Mouse (Mus musculus) gastrocnemius, postnatal 4 days (tissue): Measurements from ENCODE around the gene Slc26a8. TPM values are rescaled to one million over a fixed set of nuclear protein-coding genes. Genes with fewer than 3 reads are reported as not detected.
"Not testable (repeated sequence)": the region's sequence is repeated elsewhere in the genome, so short reads cannot be mapped to it uniquely, and the experiment has no call there.

Experiments
- DNase-seq, 2 experiments: peaks; one replicate each; pipeline ENCODE4 v3.0.0; 2021 to 2022; ENCODE audit warnings: low spot score in 2 of 2, mixed read lengths in 2 of 2
- long read RNA-seq, 2 experiments: library from polyadenylated mRNA; stranded (forward); transcript quantifications; one replicate each; pipeline ENCODE4 v2.0.0; 2021
- total RNA-seq, 2 experiments: library from RNA; stranded (reverse); gene quantifications; 2 replicates each; pipeline ENCODE4 v1.2.3; 2021

The Slc26a8 gene
- total RNA-seq: 1 to 10 TPM; 2.0 to 2.3 TPM
- long read RNA-seq, experiment 1: 0 reads
- long read RNA-seq, experiment 2, partial matches to known transcripts: 0 of 1 reads
- long read RNA-seq, experiment 2, other reads (novel, unspliced or antisense): 1 of 1 reads

DNA sequence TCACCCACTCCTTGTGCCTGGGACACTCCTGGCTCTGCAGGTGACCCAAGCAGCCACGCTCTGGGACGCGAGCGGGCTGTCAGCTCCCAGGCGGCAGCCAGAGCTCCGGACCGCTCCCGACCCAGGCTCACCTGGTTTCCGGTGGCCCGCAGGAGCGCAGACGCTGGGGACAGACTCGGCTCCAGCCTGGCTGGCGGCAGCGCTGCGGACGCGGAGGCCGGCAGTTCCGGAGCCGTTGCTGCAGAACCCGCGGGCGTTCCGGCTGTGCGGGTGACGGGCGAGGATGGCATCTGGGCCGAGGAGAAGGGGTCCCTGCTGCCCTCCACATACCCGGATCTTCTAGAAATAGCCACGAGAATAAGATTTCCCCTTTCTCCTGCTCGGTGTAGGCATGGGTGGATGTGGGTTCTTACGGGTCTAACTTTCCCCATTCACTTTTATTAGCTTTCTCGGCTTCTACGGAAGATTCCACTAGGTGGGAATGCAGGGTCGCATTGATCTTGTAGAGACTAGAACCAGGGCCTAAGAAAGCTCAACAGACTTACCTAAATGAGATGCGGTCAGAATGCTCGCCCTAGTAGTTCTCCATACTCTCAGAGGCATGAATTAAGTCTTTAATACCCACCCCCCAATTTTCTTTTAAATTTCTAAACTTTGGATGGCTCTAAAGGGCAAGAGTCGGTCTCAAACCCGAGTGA is at the start of gene Slc26a8:
Gene Slc26a8 (minus strand): TSS at position 648 of the 698 bp plus-strand sequence.
- peak; percentile 16 to 22 for DNase-seq

DNA sequence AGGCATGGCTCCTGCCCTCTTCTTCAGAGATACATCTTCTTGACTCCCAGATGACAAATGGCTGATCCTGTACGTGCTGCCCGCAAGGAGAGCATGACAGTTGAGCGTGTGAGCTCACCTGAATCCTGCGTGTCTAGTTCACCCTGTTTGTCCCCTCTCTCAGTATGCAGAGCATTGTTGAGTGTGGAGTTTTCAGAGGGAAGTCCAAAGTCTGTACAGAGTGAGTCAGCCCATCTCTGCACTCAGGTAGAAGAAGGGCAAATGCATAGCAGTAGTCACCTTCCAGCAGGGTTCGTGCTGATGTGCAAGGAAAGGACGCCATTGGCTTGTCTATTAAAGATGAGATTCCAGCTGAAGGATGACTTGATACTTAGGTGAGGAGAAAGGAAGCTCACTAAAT is 49.2 kb upstream of the Slc26a8 start:
- DNase-seq: no peak

DNA sequence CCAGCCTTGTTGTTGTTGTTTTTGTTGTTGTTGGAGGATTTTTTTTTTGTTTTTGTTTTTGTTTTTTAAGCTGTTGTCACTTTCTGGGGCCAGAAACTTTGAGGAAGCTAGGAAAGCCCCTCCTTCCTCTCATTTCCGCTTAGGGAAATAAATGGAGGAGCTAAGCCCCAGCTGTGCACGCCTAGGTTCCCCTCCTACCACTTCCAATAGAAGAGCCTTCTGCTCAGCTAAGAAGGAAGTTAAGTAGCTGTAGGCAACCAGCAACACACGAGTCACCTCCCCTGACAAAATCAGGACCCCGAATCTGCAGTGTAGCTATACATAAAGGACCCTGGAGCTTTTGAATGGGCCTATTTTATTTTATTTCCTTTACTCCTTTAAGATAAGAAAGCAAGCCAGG is 47.9 kb upstream of the Slc26a8 start:
- no peak for DNase-seq

DNA sequence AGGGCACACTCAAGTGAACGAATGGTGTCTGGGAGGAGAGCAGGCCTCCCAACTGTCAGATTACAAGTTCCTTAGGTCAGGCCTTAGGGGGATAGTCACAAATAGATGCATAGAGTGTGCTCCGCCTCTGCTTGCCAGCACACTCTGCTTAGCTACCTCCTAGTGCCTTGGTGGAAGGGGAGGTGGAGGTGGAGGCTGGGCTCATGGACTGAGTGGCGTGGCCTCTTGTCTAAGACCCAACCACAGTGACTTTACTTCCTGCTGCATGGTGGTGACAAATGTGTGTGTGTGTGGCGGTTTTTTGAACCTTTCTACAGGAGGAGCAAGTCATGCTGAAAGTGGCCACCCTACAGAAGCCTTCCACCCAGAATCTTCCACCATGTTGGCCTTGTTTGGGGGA is 46.5 kb upstream of the Slc26a8 start:
- DNase-seq: no peak

DNA sequence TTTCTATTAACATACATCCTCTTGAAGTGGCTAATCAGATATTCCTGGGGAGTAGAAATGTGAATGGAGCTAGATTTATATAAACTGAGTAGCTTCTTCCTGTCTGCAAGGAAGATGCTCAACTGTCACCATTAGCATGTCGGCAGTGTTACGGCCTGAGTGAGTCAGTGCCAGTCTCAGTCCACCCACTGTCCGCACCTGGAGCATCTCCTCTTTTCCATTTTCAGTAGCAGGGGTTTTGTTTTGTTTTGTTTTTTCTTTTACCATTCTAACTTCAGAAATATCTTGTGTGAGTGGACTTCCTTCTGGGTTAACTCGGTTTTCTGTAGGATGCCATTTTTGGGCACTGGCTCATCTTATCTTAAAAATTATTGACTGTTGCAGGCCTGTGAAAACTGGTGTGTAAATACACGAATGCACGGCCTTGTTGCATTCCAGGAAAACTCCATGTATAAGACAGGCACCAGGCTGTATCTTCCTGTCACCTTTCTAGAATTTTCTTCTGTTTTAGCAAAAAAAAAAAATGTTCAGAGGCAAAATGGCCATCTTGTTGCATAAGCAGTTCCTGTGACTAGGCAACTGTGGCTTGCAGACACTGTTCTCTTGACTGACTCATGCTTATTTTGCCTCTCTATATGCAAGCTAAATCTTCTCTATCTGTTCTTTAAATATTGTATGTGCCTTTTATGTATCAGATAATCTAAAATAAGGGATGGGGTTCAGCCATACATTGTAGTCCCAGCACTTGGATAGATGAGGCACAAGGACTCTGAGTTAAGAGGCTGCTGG is 45.5 kb upstream of the Slc26a8 start:
- no peak for DNase-seq

DNA sequence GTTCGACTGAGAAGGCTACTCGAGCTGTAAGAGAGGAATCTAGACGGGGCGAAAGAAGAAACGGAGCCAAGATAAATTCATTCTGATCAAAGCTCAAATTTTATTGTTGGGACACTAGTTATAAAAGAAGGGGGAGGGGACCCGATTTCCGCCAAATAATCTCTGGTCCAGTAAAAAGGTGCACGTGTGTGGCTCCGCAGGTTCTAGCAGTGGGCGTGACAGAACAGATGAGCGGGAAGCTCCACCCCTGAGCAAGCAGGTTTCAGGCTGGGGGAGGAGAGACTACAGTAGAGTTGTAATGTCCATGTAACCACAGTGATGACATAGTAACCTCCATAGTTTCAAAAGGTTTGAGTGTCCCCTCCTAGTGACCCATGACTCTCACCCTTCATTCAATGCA is 37.5 kb upstream of the Slc26a8 start:
- DNase-seq: not testable (repeated sequence)

DNA sequence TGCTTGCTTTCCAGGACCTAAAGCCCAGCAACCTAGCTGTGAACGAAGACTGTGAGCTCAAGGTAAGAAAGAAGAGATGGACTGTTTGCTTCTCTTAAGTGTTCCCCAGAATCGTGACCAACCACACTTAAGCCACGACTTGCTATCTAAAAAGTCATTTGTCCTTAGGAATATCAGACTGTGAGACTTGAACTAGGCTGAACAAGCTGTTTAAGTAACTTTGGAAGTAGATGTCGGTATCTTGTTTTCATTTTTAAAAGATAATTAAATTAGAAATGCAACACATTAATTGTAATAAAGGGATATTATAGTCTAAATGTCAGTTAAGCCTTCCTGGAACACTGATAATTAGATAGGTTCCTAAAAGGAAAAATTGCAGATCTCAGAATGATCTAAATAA is 35.8 kb upstream of the Slc26a8 start, which contains the start of gene AC170998.1:
Gene AC170998.1 (plus strand): TSS at position 301 of the 400 bp plus-strand sequence.
- no peak for DNase-seq

DNA sequence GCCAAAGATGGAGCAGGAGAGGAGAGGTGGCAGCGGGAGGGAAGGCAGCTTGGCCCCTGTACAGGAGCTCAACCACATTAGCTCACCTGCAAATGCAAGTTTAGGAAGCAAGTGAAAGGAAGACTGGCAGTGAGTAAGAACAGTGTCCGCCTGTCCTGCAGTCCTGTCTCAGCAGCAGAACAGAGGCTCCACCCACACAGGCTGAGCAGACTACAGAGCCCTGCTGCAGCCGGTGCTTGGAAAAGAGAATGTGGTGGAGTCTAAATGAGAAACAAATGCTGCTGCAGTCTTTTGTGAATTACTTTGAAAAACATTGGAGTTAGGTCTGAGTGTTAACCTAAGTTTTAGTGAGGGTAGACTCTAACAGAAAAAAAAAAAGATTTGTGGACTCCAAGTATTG is 27.5 kb upstream of the Slc26a8 start:
- no peak for DNase-seq

DNA sequence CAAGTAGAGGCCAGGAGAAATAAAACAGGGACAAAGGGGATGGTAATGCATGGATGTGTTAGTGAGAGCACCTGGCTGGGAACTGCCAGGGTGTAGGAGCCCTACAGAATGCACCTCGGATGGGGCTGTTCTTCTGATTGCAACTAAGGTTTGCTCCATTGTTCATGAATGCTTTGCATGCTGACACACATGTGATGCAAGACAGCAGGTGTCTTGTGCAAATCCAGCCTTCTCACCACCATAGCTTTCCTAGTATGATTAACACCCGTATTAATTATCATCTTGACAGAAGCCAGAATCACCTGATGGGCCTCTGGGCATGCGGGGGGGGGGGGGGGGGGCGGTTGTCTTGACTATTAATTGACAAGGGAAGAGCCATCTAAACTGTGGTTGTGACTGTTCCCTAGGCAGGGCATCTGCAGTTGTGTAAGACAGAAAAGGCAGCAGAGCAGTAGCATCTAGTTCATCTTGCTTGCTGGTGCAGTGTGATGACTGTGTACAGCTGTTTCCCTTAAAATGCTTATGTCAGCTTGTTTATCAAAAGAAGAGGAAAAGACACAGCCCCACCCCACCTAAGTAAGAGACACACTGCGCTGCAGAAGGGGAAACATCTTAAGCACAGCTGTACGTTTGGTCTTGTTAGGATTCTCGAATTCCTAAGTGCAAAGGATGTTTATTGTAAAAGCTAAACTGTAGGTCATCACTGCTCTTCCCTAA is 26.0 kb upstream of the Slc26a8 start:
- DNase-seq: no peak

DNA sequence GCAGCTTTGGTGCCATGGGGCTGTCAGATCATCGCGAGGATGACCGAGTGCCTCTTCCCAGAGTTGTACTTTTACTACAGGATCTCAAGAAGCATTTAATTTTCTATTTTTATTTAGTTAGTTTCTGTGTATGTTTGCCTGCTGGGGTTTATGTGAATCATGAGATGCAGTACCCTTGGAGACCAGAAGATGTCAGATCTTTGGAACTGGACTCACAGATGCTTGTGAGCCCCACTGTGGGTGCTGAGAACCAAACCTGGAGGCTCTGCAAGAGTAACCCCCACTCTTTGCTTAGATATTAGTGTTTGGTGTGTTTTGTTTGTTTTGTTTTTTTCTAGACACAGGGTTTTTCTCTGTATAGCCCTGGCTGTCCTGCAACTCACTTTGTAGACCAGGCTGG is 24.0 kb upstream of the Slc26a8 start:
- no peak for DNase-seq

DNA sequence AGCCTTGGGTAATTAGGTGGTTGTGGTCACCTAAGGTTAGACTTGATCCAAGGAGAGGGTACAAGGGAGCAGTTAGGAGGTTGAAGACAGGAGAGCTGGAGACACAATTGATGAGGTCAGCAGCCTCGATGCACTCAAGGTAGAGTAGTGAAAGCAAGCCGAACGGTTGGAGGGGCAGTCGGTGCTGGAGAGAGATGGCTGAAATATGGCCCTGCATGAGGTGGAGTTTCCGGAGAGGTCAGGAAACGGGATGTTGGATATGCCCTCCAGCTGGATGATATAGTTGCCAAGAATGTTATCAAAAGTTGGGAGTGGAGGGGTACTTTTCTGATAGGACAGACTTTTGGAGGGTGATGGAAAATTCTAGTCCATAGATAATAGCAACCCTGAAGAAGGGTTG is 22.3 kb upstream of the Slc26a8 start:
- no peak for DNase-seq

DNA sequence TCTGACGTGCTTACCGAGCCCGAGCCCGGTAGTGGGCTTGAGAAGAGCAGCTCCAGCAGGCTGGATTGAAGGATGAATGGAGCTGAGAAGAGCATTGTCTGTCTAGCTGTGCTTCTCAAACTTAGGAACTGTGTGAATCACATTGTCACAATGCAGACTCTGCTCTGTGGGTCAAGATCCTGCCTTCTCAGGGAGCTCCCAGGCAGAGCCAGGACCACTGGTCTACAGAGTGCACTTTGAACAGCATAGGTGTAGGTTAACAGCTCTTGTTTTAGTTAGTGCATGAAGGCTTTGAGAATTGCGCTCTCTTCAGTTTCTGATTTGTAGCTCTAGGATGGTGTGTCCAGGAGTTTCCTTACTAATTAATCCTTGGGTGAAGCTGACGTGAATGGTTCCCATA is 21.2 kb upstream of the Slc26a8 start:
- DNase-seq: no peak

DNA sequence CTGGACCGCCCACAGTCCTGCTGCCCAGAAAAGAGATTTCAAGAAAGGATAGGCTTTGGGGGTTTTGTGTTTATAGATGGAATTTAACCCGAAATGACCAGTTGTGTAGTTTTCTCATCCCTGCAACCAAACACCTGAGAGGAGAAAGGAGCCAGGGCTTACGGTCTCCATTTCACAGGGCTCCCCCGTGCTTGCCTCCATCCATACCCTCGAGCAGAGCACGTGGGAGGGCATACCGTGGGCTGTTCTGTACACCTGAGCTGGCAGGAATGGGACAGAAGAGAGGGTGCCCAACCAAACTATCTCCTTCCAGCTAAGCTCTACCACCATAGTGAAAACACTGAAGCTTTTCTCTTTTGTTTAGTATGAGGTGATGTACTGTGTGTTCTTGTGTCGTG is 20.3 kb upstream of the Slc26a8 start:
- DNase-seq: no peak

DNA sequence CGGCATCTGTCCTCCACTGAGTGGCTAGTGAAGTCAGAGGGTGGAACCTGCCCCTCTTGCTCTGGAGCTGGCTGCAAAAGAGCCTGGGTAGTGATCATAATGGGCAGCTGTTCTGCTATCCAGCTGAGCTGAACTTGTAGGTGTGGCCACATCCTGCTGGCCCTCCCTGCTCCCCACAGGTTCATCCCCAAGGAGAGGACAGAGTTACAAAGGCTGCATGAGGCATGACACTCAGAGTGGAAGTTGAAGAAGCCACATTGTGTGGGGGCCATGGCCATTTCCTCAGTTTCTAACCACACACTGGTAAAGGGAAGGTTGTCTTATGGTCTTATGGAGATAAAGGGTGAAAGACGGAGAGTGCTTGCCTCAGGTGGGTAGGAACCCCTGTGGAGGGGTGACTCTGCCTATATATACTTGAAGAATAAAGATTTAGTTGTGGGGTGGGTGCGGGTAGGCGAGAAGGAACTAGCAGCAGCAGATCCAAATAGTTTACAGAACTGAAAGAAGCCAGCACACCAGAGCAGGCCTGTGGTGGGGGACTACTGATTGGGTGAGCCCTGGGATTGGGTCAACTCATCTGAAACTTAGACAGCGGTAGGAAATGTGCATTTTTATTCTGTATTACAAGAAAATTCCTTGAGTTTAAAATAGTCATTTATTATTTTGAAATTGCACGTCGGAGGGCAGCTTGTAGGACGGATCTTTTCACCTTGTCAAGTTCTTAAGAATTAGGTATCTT is 19.7 kb upstream of the Slc26a8 start:
- no peak for DNase-seq

DNA sequence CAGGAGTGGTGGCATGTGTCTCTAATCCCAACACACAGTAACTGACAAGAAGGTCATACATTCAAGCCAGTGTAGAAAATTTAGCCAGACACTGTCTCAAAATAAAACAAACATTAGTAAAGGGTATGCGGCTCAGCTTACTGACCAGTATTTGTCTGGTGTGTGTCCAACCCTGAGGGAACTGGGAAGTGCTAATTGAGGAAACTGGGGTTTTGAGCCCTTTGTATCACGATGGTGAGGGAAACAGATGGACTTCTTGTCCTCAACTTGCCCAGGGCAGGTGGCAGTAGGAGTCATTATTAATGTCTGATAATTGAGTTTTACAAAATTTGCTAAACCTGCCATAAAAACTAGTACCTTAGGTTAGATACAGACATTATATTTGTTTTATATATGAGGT is 19.0 kb upstream of the Slc26a8 start:
- DNase-seq: no peak

DNA sequence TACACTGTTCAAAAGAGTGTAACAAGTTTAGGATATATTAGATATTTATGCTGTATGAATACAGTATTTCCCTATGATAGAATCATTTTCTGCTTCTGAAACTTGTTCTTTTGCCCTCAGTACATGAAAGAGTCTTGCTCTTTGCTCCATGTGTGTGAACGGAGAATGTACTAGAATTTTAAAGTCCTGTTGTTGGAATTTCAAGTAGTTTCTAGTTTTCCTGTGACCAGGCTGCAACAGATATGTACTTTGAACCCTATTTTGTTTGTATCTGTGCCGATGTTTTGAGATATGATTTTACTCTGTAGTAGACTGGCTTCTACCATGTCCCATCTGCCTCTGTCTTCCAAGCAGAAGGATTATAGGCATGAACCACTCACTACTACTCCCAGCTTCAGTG is 17.8 kb upstream of the Slc26a8 start:
- no peak for DNase-seq

DNA sequence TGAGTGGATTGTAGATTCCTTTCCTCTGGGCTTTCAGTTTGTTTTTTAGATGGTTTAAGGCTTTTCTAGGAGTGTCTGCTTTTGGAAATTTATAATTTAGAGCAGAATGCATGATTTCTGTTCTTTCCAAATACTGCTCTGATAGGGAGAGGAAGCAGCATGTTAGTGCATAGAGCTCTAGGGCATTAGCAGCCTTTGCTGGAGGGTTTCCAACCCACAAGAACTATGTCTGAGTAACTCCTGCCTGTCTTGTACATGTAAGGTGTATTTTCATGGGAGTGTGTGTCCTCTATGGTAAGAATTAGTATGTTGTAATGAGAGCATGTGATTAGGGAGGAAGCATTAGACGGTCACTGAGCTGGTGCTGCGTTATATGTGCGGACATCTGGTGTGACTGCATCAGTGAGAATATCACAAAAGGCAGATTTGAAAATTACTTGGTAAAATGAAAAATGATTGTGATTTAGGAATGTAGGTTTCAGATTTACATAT is 17.1 kb upstream of the Slc26a8 start:
- no peak for DNase-seq

DNA sequence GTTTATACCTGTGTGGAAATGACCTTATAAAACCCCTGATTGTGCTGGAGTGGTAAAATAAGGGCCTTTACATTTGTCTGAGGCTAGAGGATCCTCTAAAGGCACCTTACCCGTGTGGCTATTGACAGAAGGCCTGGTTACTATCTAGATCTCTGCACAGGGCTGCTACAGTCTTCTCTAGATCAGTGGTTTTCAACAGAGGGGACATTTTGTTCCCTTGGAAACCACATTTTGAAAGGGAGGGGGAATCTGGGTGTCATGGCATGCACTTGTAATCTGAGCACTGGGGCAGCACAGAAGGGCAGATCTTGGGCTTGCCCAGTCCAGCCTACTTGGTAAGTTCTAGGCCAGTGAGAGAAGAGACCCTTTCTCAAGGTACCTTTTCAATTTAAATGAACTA is 16.7 kb upstream of the Slc26a8 start:
- DNase-seq: no peak

DNA sequence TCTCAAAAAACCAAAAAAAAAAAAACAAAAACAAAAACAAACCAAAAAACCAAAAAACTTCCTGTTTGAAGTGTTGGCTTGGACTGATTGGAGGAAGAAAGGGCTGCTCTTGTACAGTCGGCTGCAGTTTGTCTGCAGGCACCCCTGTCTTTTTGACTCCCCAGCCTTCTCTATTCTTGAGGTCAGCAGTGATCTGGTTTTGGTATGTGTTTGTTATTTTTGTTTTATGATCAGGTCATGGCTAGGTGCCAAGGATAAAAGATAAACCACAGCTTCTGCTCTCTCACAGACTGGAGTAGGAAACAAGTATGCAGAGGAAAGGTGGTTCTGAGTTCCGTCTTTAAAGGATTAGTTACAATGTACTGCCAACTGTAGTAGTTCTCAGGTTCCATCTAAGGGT is 12.6 kb upstream of the Slc26a8 start:
- DNase-seq: no peak

DNA sequence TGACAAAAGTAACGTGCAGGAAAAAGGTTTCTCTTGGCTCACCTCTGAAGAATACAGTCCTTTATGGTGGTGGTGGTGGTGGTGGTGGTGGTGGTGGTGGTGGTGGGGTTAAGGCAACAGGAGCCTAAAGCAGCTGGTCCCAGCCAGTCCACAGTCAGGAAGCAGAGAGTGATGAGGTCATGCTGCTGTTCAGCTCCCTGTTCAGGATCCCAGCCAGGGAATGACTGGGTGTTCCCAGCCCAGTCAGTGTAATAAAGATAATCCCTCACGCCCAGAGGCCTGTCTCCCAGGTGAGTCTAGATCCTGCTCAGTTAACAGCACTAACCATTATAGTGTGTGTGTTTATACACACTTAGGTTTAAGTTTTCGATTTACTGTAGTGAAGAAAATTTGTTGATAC is 11.7 kb upstream of the Slc26a8 start:
- no peak for DNase-seq

DNA sequence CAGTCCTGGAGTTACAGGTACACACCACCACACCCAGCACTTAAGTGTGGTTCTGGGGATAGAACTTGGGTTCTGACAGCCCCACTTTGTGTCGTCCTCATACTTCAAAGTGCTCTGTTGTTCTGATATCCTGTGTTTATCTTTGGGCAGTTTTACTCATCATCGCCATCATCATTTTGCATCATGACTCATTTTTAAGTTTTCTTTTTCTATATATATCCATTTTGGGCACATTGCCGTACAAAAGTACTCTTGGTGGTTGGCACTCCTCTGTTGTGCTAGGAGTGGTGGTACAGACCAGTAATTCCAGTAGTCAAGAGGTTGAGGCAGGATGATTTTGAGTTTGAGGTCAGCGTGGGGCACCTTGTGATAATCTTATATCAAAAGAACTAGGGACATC is 11.1 kb upstream of the Slc26a8 start:
- no peak for DNase-seq
